In genomic region chr7:82287242-82287641, GRCm38 (mm10) we compare ENCODE assay signal across 16 mouse cellular contexts. TPM values are rescaled to one million over a fixed set of nuclear protein-coding genes. Genes with fewer than 3 reads are reported as not detected.
DNase-seq lines count a peak whose midpoint lies in the region; ATAC-seq and TF ChIP-seq lines count a peak whose summit lies in the region.
"Had no signal": no experiment of that assay in that cellular context is flagged by ENCODE, and none has a peak within 500 bp of the region (broad histone marks: within the 10 kb centered on the region; RNA-seq: fewer than 3 reads in every experiment).

No protein-coding gene starts in this region.

- no peaks in the 10 kb centered on the region for H3K4me1 ChIP-seq in heart, adult 2 months (ENCODE audit: control insufficient read depth, insufficient read depth, low read length)
- no peaks in the 10 kb centered on the region for H3K4me1 ChIP-seq in limb, embryonic 11.5 days (ENCODE audit: control insufficient read depth, insufficient read depth, low read length)
- H3K4me1 ChIP-seq in limb, embryonic 10.5 days: no peaks in the 10 kb centered on the region
- no peaks in the 10 kb centered on the region for H3K4me1 ChIP-seq in hindbrain, embryonic 10.5 days (replicated peaks)

- H3K27ac ChIP-seq in heart, adult 2 months: no peak overlapping the region
- H3K27ac ChIP-seq in limb, embryonic 11.5 days (replicated peaks; ENCODE audit: low read depth, low read length): no peak overlapping the region
- no peak overlapping the region for H3K27ac ChIP-seq in limb, embryonic 10.5 days
- no peak overlapping the region for H3K27ac ChIP-seq in hindbrain, embryonic 10.5 days
- H3K27ac ChIP-seq: heart, embryonic 13.5 days had no signal

- no peak for DNase-seq in heart, adult 2 months
- no peak for DNase-seq in heart, adult 8-10 months (ENCODE audit: low spot score)
- peak; percentile 28 for DNase-seq in limb, embryonic 11.5 days (ENCODE audit: low spot score)
- no peak for DNase-seq in limb, embryonic 10.5 days (ENCODE audit: low spot score)
- DNase-seq in 416B (ENCODE audit: low read depth) (peak; percentile 11), ZHBTc4 (ENCODE audit: low read depth, low spot score) (peak; percentile 62)
- no peak for DNase-seq in hindbrain, embryonic 10.5 days (ENCODE audit: low spot score)
- DNase-seq in cerebellum, adult 11-12 months: no peak
- DNase-seq: adrenal gland, postnatal 36 days; cerebellum, postnatal 25 days; gastrocnemius, postnatal 36 days; kidney, adult 11 months; retina, postnatal 1 day; thymus, postnatal 25 days had no signal

- H3K27me3 ChIP-seq in heart, adult 2 months (ENCODE audit: control insufficient read depth, insufficient read depth, low read length): no peaks in the 10 kb centered on the region
- H3K27me3 ChIP-seq in limb, embryonic 11.5 days (ENCODE audit: control insufficient read depth, insufficient read depth, low read length): no peaks in the 10 kb centered on the region
- H3K27me3 ChIP-seq in limb, embryonic 10.5 days (ENCODE audit: low read depth, poor library complexity, severe bottlenecking): no peaks in the 10 kb centered on the region
- H3K27me3 ChIP-seq in hindbrain, embryonic 10.5 days (ENCODE audit: insufficient read depth, poor library complexity, severe bottlenecking): no peaks in the 10 kb centered on the region

- H3K4me2 ChIP-seq in limb, embryonic 11.5 days (ENCODE audit: low read depth, severe bottlenecking): no peak overlapping the region
- H3K4me2 ChIP-seq: heart, embryonic 13.5 days had no signal

- no peak for ATAC-seq in limb, embryonic 11.5 days (ENCODE audit: insufficient number of reproducible peaks, low FRiP score, low TSS enrichment, low read depth)

- WGBS in heart, adult 2 months: 89% methylated on average over 2 of the region's 2 CpGs
- 91% methylated on average over 2 of the region's 2 CpGs for WGBS in limb, embryonic 11.5 days
- WGBS in limb, embryonic 10.5 days: 95% methylated on average over 2 of the region's 2 CpGs
- WGBS in hindbrain, embryonic 10.5 days: 94% methylated on average over 2 of the region's 2 CpGs

- H3K9me3 ChIP-seq in limb, embryonic 11.5 days (ENCODE audit: control insufficient read depth, low read length): no peaks in the 10 kb centered on the region; the same call in 1 of the 2 replicates
- H3K9me3 ChIP-seq in limb, embryonic 10.5 days (replicated peaks): no peaks in the 10 kb centered on the region
- H3K9me3 ChIP-seq in hindbrain, embryonic 10.5 days: 0 out of 2 replicates have a peak, but pooled peaks cover 5% of the 10 kb centered on the region

- intact Hi-C loops in heart, adult 2 months (cut with DNase I): no loop called here

- no peaks in the 10 kb centered on the region for H3K79me2 ChIP-seq in heart, adult 2 months (replicated peaks; ENCODE audit: control insufficient read depth, insufficient read depth, low read length)

- peak; percentile 47 for TF ChIP-seq CTCF in heart, adult 2 months (IDR thresholded peaks at IDR 0.05)

- no peak for TF ChIP-seq EP300 in heart, adult 2 months (IDR thresholded peaks at IDR 0.05; ENCODE audit: insufficient read depth, low read depth, low read length)

- no peak for TF ChIP-seq POLR2A in heart, adult 2 months (IDR thresholded peaks at IDR 0.05; ENCODE audit: insufficient read depth, low read depth, low read length)

- H3K4me3 ChIP-seq in heart, adult 2 months: no peak overlapping the region
- no peak overlapping the region for H3K4me3 ChIP-seq in limb, embryonic 11.5 days (ENCODE audit: low read depth, low read length)
- no peak overlapping the region for H3K4me3 ChIP-seq in limb, embryonic 10.5 days
- H3K4me3 ChIP-seq in hindbrain, embryonic 10.5 days: no peak overlapping the region
- H3K4me3 ChIP-seq: heart, embryonic 13.5 days had no signal

- no peaks in the 10 kb centered on the region for H3K36me3 ChIP-seq in heart, adult 2 months (ENCODE audit: control insufficient read depth, insufficient read depth, low read length)
- H3K36me3 ChIP-seq in limb, embryonic 11.5 days (ENCODE audit: control insufficient read depth, insufficient read depth, low read length): no peaks in the 10 kb centered on the region
- H3K36me3 ChIP-seq in limb, embryonic 10.5 days: no peaks in the 10 kb centered on the region
- no peaks in the 10 kb centered on the region for H3K36me3 ChIP-seq in hindbrain, embryonic 10.5 days
- H3K36me3 ChIP-seq: heart, embryonic 13.5 days had no signal

- no peak overlapping the region for H3K9ac ChIP-seq in heart, adult 2 months (ENCODE audit: low read depth, low read length)
- H3K9ac ChIP-seq in limb, embryonic 11.5 days (ENCODE audit: low read length): no peak overlapping the region
- H3K9ac ChIP-seq: heart, embryonic 13.5 days had no signal

RNA-seq across cellular contexts. Expression of gene Adamtsl3, which starts 48.3 kb away (rescaled TPM):
- 1 to 10 TPM; 6.2 to 9.2 TPM for total RNA-seq in heart, adult 2 months (2021)
- 2.0 and 4.4 TPM in 2 replicates for polyA plus RNA-seq in heart, adult 2 months (2012; rRNA removed)
- total RNA-seq in heart, adult 8-10 months (2022): 10 to 100 TPM in 1 of 4 experiments, 1 to 10 TPM in 3; 4.4 to 11.4 (median 6.6) TPM
- polyA plus RNA-seq in limb, embryonic 11.5 days (2014; fragmentation: Nextera tagmentation; extraction: Ambion mirVana): 1.4 and 1.7 TPM in 2 replicates
- polyA plus RNA-seq in limb, embryonic 10.5 days (2016; fragmentation: Nextera tagmentation; extraction: Ambion mirVana): 0.11 and 0.81 TPM in 2 replicates
- 0.46 and 0.55 TPM in 2 replicates for polyA plus RNA-seq in hindbrain, embryonic 10.5 days (2016; fragmentation: Nextera tagmentation; extraction: Ambion mirVana)
- total RNA-seq: neutrophil, adult 5-6 weeks had no signal

Comparison
In these comparisons a context has a peak if more than half of its experiments do, and no peak if none do; other contexts are left out.
1. DNase-seq: peak in limb, embryonic 11.5 days (single experiment), 416B (single experiment) and ZHBTc4 (single experiment); none in heart, adult 2 months (0 of 2), heart, adult 8-10 months (single experiment), limb, embryonic 10.5 days (single experiment), hindbrain, embryonic 10.5 days (single experiment) and cerebellum, adult 11-12 months (single experiment).